Mouse (Mus musculus) bone marrow, adult 2 months (tissue): ENCODE measurements around the gene Cyp2c37. TPM values are rescaled to one million over a fixed set of nuclear protein-coding genes. Genes with fewer than 3 reads are reported as not detected.
"Not testable (repeated sequence)": the region's sequence is repeated elsewhere in the genome, so short reads cannot be mapped to it uniquely, and the experiment has no call there.

Experiments used
- H3K27ac ChIP-seq: fragments of 200-500 bp; 2 replicates; pipeline ENCODE4 v1.5.1; 2012; ENCODE audit warnings: low read depth, mild to moderate bottlenecking, control low read depth, inconsistent platforms, low read length; ENCODE audit not compliant: control insufficient read depth, poor library complexity, insufficient read depth
- H3K4me1 ChIP-seq: fragments of 200-500 bp; 2 replicates; pipeline ENCODE4 v1.6.1; 2011; ENCODE audit warnings: low read length; ENCODE audit not compliant: control insufficient read depth, insufficient read depth
- H3K4me3 ChIP-seq: fragments of 200-500 bp; replicated peaks from 2 replicates; pipeline ENCODE3; 2011; ENCODE audit warnings: mild to moderate bottlenecking, low read depth, low read length, control low read depth; ENCODE audit not compliant: control insufficient read depth
- CTCF ChIP-seq: fragments of 200-500 bp; IDR thresholded peaks from 2 replicates; pipeline ENCODE4 v1.5.1; 2011; ENCODE audit warnings: low read length, control low read depth; ENCODE audit not compliant: control insufficient read depth, insufficient read depth
- POLR2A ChIP-seq: fragments of 200-500 bp; IDR thresholded peaks from 2 replicates; pipeline ENCODE4 v1.6.1; 2011; ENCODE audit warnings: low read depth, mild to moderate bottlenecking, control low read depth, low read length, borderline replicate concordance; ENCODE audit not compliant: control insufficient read depth
- WGBS: fragments of 180-500 bp; shearing (Covaris S2); methylation state at CpG from one replicate; pipeline ENCODE4 v1.1.7; 2018; 5-methylcytosine and 5-hydroxymethylcytosine counted together
- polyA plus RNA-seq: library from polyadenylated mRNA; stranded (reverse); fragments of >200 nt; gene quantifications from 2 replicates; pipeline ENCODE4 v1.2.4, GENCODE M21; 2011; ENCODE audit warnings: low replicate concordance; ENCODE audit not compliant: missing spikeins, insufficient read depth, insufficient read length

The Cyp2c37 gene
- polyA plus RNA-seq, result 2.7 TPM in 1 of 2 replicates, not detected in the other

- 89% methylated on average over 1 of the region's 1 CpGs for WGBS
- H3K4me3 ChIP-seq, H3K27ac ChIP-seq, H3K4me1 ChIP-seq: not testable (repeated sequence)
Measured at GRCm38 (mm10) chr19:39992140-39992539, at the start of gene Cyp2c37. TSS of gene Cyp2c37 (plus strand) at chr19:39992424.

- H3K4me3 ChIP-seq, H3K27ac ChIP-seq, H3K4me1 ChIP-seq: not testable (repeated sequence)
Measured at GRCm38 (mm10) chr19:39960861-39961260, 31.4 kb upstream of the Cyp2c37 start.

- 69% methylated on average over 3 of the region's 3 CpGs for WGBS
- not testable (repeated sequence) for H3K4me3 ChIP-seq, H3K4me1 ChIP-seq, H3K27ac ChIP-seq
Measured at GRCm38 (mm10) chr19:39971096-39971495, 21.1 kb upstream of the Cyp2c37 start.

- no peak overlapping the region for H3K27ac ChIP-seq
- TF ChIP-seq POLR2A (no peak), CTCF (no peak)
- WGBS, result 48% methylated on average over 2 of the region's 2 CpGs
- no peak overlapping the region for H3K4me3 ChIP-seq
- no peaks in the 10 kb centered on the region for H3K4me1 ChIP-seq
Measured at GRCm38 (mm10) chr19:39989471-39989870, 2.8 kb upstream of the Cyp2c37 start.

Other genes starting within 250 kb of the Cyp2c37 start
- 1.8 and 2.8 TPM in 2 replicates for gene Cyp2c40, start 179.6 kb upstream of the Cyp2c37 start, polyA plus RNA-seq
- not detected in 2 replicates for gene Cyp2c69, start 105.6 kb upstream of the Cyp2c37 start, polyA plus RNA-seq
- 1.0 and 2.2 TPM in 2 replicates for gene Cyp2c54, start 81.4 kb downstream of the Cyp2c37 start, polyA plus RNA-seq
- 2.6 TPM in 1 of 2 replicates, not detected in the other for gene Cyp2c50, start 97.3 kb downstream of the Cyp2c37 start, polyA plus RNA-seq
- 2.7 TPM in 1 of 2 replicates, not detected in the other for gene Cyp2c70, start 194.9 kb downstream of the Cyp2c37 start, polyA plus RNA-seq